Mouse (Mus musculus) T-helper 17 cell (primary cell): Measurements from ENCODE around the gene Pamr1.

Source experiments
- in situ Hi-C, 2 experiments: fragments of 300-600 bp; cut with MboI, MseI; formaldehyde crosslinking; loops; 1 replicate in 1 of 2; 2 replicates in 1 of 2; pipeline ENCODE4 v1.15.1; 2025; ENCODE audit warnings: high pct_unique_total_duplicates in 2 of 2

Pamr1 gene

GRCm38 (mm10) chr2:102598911-102599721 lies 49.3 kb downstream of the Pamr1 start:
- in situ Hi-C loops: no loop called here

DNA sequence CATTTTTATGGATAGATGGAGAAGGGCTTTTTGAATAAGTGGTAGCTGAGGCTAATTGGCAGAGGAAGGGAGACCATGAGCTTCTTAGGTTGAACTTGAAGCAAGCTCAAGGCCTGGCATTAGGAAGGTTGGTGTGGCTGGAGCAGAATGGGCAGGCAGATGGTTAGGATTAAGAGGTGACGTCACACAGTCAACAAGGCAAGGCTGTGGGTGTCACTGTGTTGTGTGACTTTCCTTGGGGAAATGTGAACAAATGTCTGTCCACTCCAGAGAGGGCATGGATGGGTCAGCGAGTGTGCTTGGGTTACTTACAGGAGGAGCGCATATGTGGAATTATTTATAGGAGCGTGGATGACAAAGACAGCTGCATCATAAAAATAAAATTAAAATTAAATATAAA lies 50.7 kb downstream of the Pamr1 start:
- in situ Hi-C loops: no loop called here

- in situ Hi-C loops: no loop called here
These were observed 60.7 kb downstream of the Pamr1 start for GRCm38 (mm10) chr2:102610485-102610884.

DNA sequence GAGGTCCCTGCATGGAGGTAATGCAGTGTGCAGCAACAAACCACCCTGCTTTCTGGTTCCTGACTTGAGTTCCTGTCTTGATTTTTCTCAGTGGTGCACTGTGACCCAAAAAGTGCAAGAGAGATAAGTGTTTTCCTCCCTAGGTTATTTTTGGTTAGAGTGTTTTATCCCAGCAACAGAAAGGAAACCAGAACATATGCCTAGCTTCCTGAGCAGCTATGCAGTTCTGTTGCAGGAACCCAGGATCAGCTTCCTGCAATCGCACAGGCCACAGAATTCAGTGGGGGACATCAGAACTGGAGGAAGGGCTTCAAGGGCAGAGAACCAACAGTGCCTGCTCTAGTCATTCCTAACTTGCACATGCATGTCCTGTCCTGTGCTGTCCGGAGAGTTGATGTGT lies 66.8 kb downstream of the Pamr1 start:
- in situ Hi-C loops: no loop called here

- in situ Hi-C loops: no loop called here
These were observed 71.1 kb downstream of the Pamr1 start for GRCm38 (mm10) chr2:102620744-102621429.

GRCm38 (mm10) chr2:102622176-102622575 lies 72.4 kb downstream of the Pamr1 start:
- in situ Hi-C loops: no loop called here

DNA sequence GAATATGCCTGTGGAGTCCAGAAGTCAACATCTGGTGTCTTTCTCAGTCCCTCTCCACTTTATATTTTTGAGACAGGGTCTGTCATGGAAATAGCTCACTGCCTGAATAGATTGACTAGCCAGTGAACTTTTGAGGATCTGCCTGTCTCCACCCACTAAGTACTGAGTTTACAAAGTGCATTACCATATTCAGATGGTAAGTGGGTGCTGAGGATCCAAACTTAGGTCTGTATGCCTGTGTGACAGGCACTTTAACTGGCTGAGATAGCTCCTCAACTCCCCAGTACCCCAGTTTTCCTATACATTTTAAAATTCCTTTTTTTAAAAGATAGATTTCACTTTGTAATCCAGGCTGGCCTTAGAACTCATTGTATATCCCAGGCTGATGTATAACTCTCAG lies 73.1 kb downstream of the Pamr1 start:
- in situ Hi-C loops: no loop called here

DNA sequence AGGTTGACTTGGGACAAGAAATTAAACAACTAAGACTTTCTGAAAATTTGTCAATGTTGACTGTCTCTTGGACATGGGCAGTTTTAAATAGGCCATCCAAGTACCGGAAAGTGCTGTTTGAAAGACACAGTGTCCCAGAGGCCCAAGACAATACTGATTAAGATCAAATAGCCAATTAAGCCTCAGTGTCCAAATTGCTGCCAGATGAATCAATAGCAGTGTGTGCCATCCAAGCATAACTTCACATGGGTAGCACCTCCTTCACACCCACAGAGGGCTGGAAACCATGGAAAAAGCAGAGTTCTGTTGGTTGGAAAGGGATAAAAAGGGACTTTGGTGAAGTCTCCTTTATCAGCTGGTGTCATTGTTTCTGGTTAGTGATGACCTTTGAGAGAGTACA lies 74.7 kb downstream of the Pamr1 start:
- in situ Hi-C loops: no loop called here

DNA sequence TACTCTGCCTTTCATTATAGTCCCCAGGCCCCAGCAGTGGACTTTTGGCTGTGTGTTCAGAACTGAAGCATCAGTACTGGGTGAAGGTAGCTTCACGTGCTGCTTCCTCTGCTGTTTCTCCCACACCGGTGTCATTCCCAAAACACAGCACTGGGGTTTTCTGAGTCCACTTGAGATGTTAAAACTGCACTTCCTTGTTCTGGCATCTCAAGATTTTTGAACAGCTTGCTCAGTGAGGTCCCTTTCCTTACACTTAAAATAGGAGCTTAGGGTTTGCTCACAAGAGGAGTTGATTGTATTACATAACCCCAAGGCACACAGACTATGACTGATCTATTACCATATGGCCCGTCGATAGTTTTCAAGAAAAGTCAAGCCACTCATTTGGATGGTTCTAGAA lies 82.5 kb downstream of the Pamr1 start:
- in situ Hi-C loops: no loop called here

DNA sequence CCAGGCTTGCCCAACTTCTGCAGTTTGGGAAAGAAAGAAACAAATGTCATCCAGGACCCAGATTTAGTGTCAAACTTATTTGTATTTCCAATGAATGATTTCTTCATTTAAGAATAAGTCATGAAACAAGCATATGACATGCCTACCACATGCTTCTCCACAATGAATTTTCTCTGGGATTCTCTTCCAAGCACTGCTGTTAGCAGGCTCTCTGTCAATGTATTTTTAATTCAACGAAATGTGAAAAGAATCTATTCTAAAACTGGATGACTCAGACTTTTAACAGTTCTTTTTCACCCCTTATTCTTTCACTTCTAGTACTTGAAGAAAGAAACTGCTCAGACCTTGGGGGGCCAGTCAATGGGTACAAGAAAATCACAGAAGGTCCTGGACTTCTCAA lies 84.2 kb downstream of the Pamr1 start:
- in situ Hi-C loops: no loop called here

DNA sequence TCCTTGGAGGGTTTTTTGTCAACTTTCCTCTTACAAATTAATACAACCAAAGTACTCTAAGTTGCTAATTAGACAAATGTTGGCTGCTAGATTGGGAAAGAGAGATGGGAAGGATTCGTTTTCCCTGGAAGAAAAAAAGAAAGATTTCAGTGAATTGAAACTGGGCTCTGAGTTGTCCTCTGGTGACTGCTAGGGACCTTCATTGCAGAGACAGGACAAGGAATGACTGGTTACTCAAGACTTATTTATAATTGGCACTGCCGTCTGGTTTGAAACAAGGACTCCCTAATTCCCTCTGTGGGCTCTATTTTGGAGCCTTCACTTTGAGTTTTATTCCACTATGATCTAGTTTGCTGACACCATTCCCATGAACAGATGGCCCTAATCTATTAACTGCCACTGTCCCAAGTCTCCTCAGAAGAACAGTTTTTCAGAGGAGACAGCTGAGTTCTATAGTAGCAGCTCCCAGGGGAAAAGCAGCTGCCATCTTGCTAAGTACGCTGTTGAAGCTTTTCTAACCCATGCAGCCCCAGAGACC lies 85.8 kb downstream of the Pamr1 start:
- in situ Hi-C loops: no loop called here

DNA sequence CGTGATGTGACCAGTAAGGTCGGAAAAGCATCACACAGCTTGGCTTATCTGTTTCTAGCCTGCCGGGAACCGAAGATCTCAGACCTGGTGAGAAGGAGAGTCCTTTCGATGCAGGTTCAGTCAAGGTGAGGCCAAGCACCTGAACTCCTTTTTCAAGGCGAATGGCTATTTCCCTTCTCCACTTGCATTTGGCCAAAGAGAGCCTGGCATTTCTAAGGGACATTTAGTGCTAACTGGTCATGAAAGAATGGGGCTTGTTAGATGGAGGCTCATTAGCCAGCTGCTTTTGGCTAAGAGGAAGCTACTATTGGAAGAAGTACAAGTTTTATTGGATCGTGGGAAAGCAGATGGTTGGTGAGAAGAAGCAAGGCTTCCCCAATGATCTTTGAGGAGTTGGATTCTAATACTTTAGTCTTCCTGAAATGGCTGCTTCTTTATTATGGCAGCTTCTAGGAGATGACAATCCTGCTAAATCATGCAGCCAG lies 86.3 kb downstream of the Pamr1 start:
- in situ Hi-C loops: no loop called here

DNA sequence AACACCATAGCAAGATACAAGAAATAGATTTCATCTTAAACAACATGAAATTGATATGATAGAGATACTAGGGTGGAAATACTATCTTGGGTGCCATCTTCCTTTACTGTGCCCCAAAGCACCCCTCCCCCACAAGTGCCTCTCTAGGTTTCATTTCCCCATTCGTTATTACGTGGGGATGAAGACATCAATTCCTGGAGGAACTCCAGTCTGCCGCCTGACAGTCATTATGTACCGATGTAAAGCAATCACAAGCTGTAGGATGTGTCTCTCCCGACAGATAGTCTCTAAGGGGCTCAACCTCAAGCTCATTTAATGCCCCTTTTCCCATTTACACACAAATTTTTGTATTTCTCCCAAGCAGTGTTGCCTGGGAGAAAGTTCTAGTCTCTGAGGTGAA lies 88.3 kb downstream of the Pamr1 start:
- in situ Hi-C loops: no loop called here

DNA sequence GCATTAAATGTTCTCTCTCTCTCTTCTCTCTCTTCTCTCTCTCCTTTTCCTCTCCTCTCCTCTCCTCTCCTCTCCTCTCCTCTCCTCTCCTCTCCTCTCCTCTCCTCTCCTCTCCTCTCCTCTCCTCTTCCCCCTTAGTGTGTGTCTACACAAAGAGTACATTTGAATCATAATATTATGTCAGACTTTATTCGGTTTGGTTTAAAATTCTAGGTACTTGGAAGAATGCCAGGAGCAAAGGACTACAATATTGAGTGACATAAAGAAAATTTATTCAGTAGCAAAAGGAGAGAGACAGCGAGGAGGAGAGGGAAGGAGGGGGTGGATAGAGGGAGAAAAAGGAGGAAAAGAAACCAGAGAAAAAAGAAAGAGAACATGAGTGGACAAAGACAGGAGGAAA lies 88.9 kb downstream of the Pamr1 start:
- in situ Hi-C loops: no loop called here

- in situ Hi-C loops: no loop called here
These were observed 99.2 kb downstream of the Pamr1 start for GRCm38 (mm10) chr2:102648845-102649500.

DNA sequence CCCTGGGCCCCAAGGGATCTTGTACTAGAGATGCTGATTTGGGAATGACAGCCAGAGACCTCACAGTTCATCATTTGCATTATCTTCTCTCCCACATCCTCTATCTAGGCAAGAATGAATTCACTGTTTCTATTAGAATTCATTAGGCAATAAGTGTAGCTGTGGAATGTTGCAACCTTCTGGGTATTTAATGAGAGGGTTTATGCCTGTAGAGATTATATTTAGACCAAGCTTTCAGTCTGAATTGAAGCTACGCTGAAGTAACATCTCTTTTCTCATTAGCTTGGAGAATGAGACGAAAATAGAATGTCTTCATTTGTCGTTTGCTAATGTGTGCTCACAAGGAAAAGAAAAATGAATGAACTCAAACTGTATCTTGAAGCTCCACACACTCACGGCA lies 100.5 kb downstream of the Pamr1 start:
- in situ Hi-C loops: loop anchor here in 1 of 2 experiments (25.0 kb wide), 1 partner anchor 687 kb away; no protein-coding TSS in a partner anchor

- in situ Hi-C loops: loop anchor here in 1 of 2 experiments (25.0 kb wide), 1 partner anchor 681 kb away; no protein-coding TSS in a partner anchor
These were observed 106.3 kb downstream of the Pamr1 start for GRCm38 (mm10) chr2:102655966-102656725.

DNA sequence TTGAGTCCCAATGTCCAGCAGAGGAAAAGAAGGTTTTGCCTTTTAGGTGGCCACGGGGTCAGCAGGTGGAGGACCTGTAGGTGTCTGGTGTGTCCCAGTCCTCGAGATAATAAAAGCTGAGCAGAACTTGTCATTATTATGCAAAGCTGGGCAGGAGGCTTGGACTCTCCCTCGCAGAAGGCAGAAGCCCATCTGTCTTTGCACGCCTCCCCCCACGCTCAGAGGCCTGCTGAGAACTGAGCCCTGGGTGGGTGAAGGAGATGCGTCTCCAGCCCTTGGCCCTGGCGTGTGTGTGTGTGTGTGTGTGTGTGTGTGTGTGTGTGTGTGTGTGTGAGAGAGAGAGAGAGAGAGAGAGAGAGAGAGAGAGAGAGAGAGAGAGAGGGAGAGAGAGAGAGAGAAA lies 107.9 kb downstream of the Pamr1 start:
- in situ Hi-C loops: loop anchor here in 1 of 2 experiments (25.0 kb wide), 1 partner anchor 680 kb away; no protein-coding TSS in a partner anchor

DNA sequence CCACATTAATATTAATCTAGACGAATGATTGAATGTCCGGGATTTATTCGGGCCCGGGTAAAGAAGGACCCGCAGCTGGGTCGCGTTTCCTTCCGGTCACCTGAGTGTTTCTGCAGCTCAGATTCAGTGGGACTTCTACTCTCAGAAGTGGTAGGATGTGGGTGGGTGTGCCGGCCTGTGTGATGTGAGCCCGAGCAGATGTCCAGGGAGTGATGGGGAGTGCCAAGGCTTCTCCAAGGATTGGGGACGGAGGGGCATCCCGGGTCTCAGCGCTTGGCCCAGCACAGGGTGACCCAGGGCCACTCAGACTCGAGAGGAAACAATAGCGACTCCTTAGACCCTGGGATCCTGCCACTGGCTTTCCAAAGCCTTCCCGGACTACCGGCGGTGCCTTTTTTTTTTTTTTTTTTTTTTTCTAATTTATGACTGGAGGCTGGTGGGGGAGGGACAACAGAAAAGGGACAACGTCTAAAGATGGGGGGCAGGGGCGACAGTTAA lies 108.4 kb downstream of the Pamr1 start, which contains the start of gene Slc1a2:
TSS of gene Slc1a2 (plus strand) at position 497 of the 498 bp plus-strand sequence.
- in situ Hi-C loops: loop anchor here in 1 of 2 experiments (25.0 kb wide), 1 partner anchor 679 kb away; no protein-coding TSS in a partner anchor

DNA sequence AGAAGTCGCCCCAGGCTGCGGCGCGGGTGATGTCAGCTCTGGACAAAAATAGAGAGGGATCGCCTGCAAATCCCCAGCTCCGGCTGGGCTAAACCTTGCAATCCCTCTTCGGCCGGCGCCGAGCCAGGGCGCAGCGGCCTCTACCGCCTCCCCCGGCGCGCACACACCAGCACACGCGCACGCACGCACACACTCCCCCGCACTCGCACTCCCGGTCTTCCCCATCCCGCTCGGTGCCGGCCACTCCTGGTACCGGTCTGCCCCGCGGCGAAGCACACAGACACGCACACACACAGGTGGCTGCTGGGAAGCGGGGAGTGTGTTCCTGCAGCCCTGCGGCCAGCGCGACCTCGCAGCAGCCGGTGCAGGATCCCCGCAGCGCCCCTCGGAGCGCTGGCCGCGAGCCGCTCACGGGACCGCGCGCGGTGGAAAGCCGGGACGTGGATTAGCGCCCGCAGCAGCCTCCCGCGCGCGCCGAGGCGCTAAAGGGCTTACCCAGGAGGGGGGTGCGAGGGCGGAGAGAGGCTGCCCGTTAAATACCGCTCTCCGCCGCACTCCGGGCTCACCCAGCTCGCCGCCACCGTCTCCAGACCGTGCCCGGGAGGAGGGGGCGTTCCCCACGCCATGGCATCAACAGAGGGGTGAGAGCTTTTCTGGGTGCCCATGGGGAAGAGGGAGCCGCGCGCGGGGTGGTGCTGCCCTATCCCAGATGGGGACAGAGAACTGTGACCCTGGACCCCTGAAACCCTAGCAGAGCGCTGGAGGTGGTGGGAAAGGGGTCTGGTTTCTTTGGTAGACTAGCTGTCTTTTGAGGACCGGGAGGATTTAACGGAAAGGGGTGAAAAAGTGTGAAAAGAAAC lies 109.1 kb downstream of the Pamr1 start:
- in situ Hi-C loops: loop anchor here in 1 of 2 experiments (25.0 kb wide), 1 partner anchor 678 kb away; no protein-coding TSS in a partner anchor
